Mouse (Mus musculus): ENCODE results near the gene Car3. TPM values are rescaled to one million over a fixed set of nuclear protein-coding genes. Genes with fewer than 3 reads are reported as not detected.

Car3 gene
- polyA plus RNA-seq, 1 experiment = 0.44 TPM

GRCm38 (mm10) chr3:14877251-14877909 lies 14.1 kb downstream of the Car3 start:
- DNase-seq = no peak
- Histone ChIP-seq H3K27me3 (ENCODE audit: control insufficient read depth, insufficient read depth, low read length) (no peaks in the 10 kb centered on the region), H3K4me3 (replicated peaks; ENCODE audit: insufficient read depth, low read depth, low read length) (no peak overlapping the region), H3K27ac (ENCODE audit: insufficient read depth, low read length) (no peak overlapping the region), H3K4me1 (ENCODE audit: control insufficient read depth, insufficient read depth, low read length) (no peaks in the 10 kb centered on the region)
- 90% methylated on average over 7 of the region's 7 CpGs for WGBS
- no peak for TF ChIP-seq POLR2A (IDR thresholded peaks at IDR 0.05; ENCODE audit: borderline replicate concordance, insufficient read depth, low read length)
- no peak for TF ChIP-seq CTCF (IDR thresholded peaks at IDR 0.05; ENCODE audit: borderline replicate concordance, insufficient read depth, low read depth, low read length)

- WGBS = 59% methylated on average over 6 of the region's 6 CpGs
- H3K27me3 ChIP-seq (ENCODE audit: control insufficient read depth, insufficient read depth, low read length) = no peaks in the 10 kb centered on the region
- TF ChIP-seq CTCF (IDR thresholded peaks at IDR 0.05; ENCODE audit: borderline replicate concordance, insufficient read depth, low read depth, low read length) (no peak), POLR2A (IDR thresholded peaks at IDR 0.05; ENCODE audit: borderline replicate concordance, insufficient read depth, low read length) (no peak)
- H3K4me3 ChIP-seq (replicated peaks; ENCODE audit: insufficient read depth, low read depth, low read length) = no peak overlapping the region
- H3K4me1 ChIP-seq (ENCODE audit: control insufficient read depth, insufficient read depth, low read length) = no peaks in the 10 kb centered on the region
- no peak for DNase-seq
- H3K27ac ChIP-seq (ENCODE audit: insufficient read depth, low read length) = no peak overlapping the region
Observed at GRCm38 (mm10) chr3:14878749-14879223, 15.5 kb downstream of the Car3 start.

- no peaks in the 10 kb centered on the region for H3K4me1 ChIP-seq (ENCODE audit: control insufficient read depth, insufficient read depth, low read length)
- no peak overlapping the region for H3K4me3 ChIP-seq (replicated peaks; ENCODE audit: insufficient read depth, low read depth, low read length)
- 81% methylated on average over 3 of the region's 3 CpGs for WGBS
- DNase-seq = no peak
- TF ChIP-seq CTCF (IDR thresholded peaks at IDR 0.05; ENCODE audit: borderline replicate concordance, insufficient read depth, low read depth, low read length) (no peak), POLR2A (IDR thresholded peaks at IDR 0.05; ENCODE audit: borderline replicate concordance, insufficient read depth, low read length) (no peak)
- H3K27ac ChIP-seq (ENCODE audit: insufficient read depth, low read length) = no peak overlapping the region
- no peaks in the 10 kb centered on the region for H3K27me3 ChIP-seq (ENCODE audit: control insufficient read depth, insufficient read depth, low read length)
Observed at GRCm38 (mm10) chr3:14879293-14879692, 16.0 kb downstream of the Car3 start.

- 79% methylated on average over 2 of the region's 2 CpGs for WGBS
- TF ChIP-seq CTCF (IDR thresholded peaks at IDR 0.05; ENCODE audit: borderline replicate concordance, insufficient read depth, low read depth, low read length) (no peak), POLR2A (IDR thresholded peaks at IDR 0.05; ENCODE audit: borderline replicate concordance, insufficient read depth, low read length) (no peak)
- H3K27ac ChIP-seq (ENCODE audit: insufficient read depth, low read length) = no peak overlapping the region
- no peak overlapping the region for H3K4me3 ChIP-seq (replicated peaks; ENCODE audit: insufficient read depth, low read depth, low read length)
- DNase-seq = no peak
- no peaks in the 10 kb centered on the region for H3K4me1 ChIP-seq (ENCODE audit: control insufficient read depth, insufficient read depth, low read length)
- no peaks in the 10 kb centered on the region for H3K27me3 ChIP-seq (ENCODE audit: control insufficient read depth, insufficient read depth, low read length)
Observed at GRCm38 (mm10) chr3:14880277-14880676, 17.0 kb downstream of the Car3 start.

GRCm38 (mm10) chr3:14882005-14882404 lies 18.7 kb downstream of the Car3 start:
- TF ChIP-seq CTCF (IDR thresholded peaks at IDR 0.05; ENCODE audit: borderline replicate concordance, insufficient read depth, low read depth, low read length) (no peak), POLR2A (IDR thresholded peaks at IDR 0.05; ENCODE audit: borderline replicate concordance, insufficient read depth, low read length) (no peak)

GRCm38 (mm10) chr3:14882756-14883155 lies 19.4 kb downstream of the Car3 start:
- no peaks in the 10 kb centered on the region for H3K27me3 ChIP-seq (ENCODE audit: control insufficient read depth, insufficient read depth, low read length)
- TF ChIP-seq POLR2A (IDR thresholded peaks at IDR 0.05; ENCODE audit: borderline replicate concordance, insufficient read depth, low read length) (no peak), CTCF (IDR thresholded peaks at IDR 0.05; ENCODE audit: borderline replicate concordance, insufficient read depth, low read depth, low read length) (no peak)
- DNase-seq = no peak
- H3K27ac ChIP-seq (ENCODE audit: insufficient read depth, low read length) = no peak overlapping the region
- no peak overlapping the region for H3K4me3 ChIP-seq (replicated peaks; ENCODE audit: insufficient read depth, low read depth, low read length)
- no peaks in the 10 kb centered on the region for H3K4me1 ChIP-seq (ENCODE audit: control insufficient read depth, insufficient read depth, low read length)
- 92% methylated on average over 3 of the region's 3 CpGs for WGBS

More at GRCm38 (mm10) chr3:14882005-14882404, 18.7 kb downstream of the Car3 start:
- no peaks in the 10 kb centered on the region for H3K27me3 ChIP-seq (ENCODE audit: control insufficient read depth, insufficient read depth, low read length)
- H3K4me3 ChIP-seq (replicated peaks; ENCODE audit: insufficient read depth, low read depth, low read length) = no peak overlapping the region
- no peak for DNase-seq
- H3K27ac ChIP-seq (ENCODE audit: insufficient read depth, low read length) = no peak overlapping the region
- H3K4me1 ChIP-seq (ENCODE audit: control insufficient read depth, insufficient read depth, low read length) = no peaks in the 10 kb centered on the region

GRCm38 (mm10) chr3:14884826-14885225 lies 21.5 kb downstream of the Car3 start:
- no peak overlapping the region for H3K4me3 ChIP-seq (replicated peaks; ENCODE audit: insufficient read depth, low read depth, low read length)
- no peak overlapping the region for H3K27ac ChIP-seq (ENCODE audit: insufficient read depth, low read length)
- no peaks in the 10 kb centered on the region for H3K4me1 ChIP-seq (ENCODE audit: control insufficient read depth, insufficient read depth, low read length)
- no peak for TF ChIP-seq CTCF (IDR thresholded peaks at IDR 0.05; ENCODE audit: borderline replicate concordance, insufficient read depth, low read depth, low read length)
- TF ChIP-seq POLR2A (IDR thresholded peaks at IDR 0.05; ENCODE audit: borderline replicate concordance, insufficient read depth, low read length) = no peak
- no peaks in the 10 kb centered on the region for H3K27me3 ChIP-seq (ENCODE audit: control insufficient read depth, insufficient read depth, low read length)
- no peak for DNase-seq

Measured in cerebellum, adult 2 months (tissue).